In genomic region chr19:46679720-46680383, GRCm38 (mm10) we compare ENCODE assay signal across 1 mouse cellular context.
TF ChIP-seq lines count a peak whose summit lies in the region.

No protein-coding gene starts in this region.

TF ChIP-seq in MEL, 35 proteins besides CTCF, POLR2A, EP300 and RAD21 (continued from another document):
- TF ChIP-seq SMC3 (IDR thresholded peaks at IDR 0.05; ENCODE audit: low read depth, low read length) (0 out of 2 replicates have a peak, but pooled peaks have one; percentile 7), RCOR1 (IDR thresholded peaks at IDR 0.05; ENCODE audit: low read depth, low read length) (no peak)
